Mouse (Mus musculus) neutrophil, adult 59 days (primary cell): ENCODE measurements around the gene Insr. TPM values are rescaled to one million over a fixed set of nuclear protein-coding genes. Genes with fewer than 3 reads are reported as not detected.

Experiments used
- total RNA-seq, 2 experiments: library from RNA; stranded (reverse); gene quantifications; 1 replicate in 1 of 2; 2 replicates in 1 of 2; pipeline ENCODE4 v1.2.4; 2023

The Insr gene
- total RNA-seq: 10 to 100 TPM; 85.9 TPM

DNA sequence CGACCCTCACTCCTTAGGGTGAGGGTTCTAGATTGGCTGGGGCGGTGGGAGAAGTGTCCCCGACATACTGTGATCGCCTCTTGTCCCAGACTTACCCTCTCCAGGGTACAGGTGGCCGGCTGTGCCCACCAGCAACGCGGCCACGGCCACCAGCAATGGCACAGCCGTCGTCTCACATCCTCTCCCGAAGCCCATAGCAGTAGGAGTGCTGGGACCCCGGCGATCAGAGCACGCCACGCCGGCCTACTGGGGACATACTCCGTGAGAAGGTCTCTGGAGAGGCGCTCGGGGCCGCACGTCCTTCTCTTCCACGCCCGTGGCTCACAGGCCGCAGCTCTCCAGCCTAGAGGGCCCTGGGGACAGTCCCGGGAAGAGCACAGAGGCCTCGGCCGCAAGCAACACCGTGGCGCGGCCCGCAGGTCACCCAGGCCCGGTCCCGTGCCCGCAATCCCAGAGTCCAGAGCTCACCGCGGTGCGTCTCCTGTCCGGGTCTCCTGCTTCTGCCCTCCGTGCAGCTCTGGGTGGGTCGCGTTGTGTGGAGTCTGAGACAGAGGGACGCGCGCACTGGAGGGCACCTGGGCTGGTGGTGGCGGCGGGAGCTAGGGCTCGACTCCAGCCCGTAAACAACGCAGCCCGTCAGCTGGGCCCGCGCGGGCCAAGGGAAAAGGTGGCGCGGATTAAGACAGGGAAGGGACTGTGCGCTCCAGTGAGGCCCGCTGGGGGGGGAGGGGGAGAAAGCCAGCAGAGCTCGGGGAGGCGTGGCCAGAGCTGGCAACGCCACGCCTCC is at the start of gene Insr:
Gene Insr, minus strand, starts transcription at position 684 of the 787 bp plus-strand sequence.

Other genes starting within 250 kb of the Insr start
- gene A430078G23Rik, start 73.8 kb upstream of the Insr start, total RNA-seq: 10 to 100 TPM; 92.0 to 94.7 TPM
- 100 to 1,000 TPM; 102 to 114 TPM for gene Arhgef18, start 113.4 kb upstream of the Insr start, total RNA-seq
- gene Pex11g, start 188.1 kb upstream of the Insr start, total RNA-seq: under 1 TPM; 0.27 to 0.66 TPM
- 1 to 10 TPM in 1 of 2 experiments, under 1 TPM in 1; 0.71 to 1.2 TPM for gene Tex45, start 191.2 kb upstream of the Insr start, total RNA-seq
- gene Zfp358, start 213.5 kb upstream of the Insr start, total RNA-seq: 1 to 10 TPM; 3.3 to 4.2 TPM
- gene Mcoln1, start 220.8 kb upstream of the Insr start, total RNA-seq: 10 to 100 TPM; 27.4 to 35.4 TPM
- gene Pnpla6, start 235.8 kb upstream of the Insr start, total RNA-seq: 10 to 100 TPM; 21.9 to 29.6 TPM